Mouse (Mus musculus): ENCODE measurements around the gene Itgb4.

DNA sequence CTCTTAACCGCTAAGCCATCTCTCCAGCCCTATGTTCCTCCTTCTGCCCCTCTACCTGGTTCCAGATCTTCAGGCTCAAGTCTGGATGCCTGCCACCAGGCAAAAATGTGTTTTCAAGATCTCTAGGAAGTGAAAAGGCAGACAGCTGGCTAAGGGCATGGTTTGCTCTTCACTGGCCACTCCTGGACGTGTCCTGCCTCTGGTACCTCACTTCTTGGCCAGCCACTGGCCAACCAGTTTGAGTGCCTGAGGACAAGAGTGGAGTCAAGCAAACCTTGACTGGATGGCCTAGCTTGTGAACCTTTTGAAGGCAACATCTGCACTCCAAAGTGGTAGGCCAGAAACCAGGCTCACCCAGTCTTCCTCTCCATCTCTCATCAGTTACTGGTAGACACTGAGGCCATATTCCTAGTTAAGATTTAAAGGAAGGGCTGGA is 45.5 kb downstream of the Itgb4 start:
- no peak for TF ChIP-seq CTCF (IDR thresholded peaks at IDR 0.05; ENCODE audit: control insufficient read depth, insufficient read depth, insufficient replicate concordance, low read depth, low read length)
- TF ChIP-seq POLR2A (IDR thresholded peaks at IDR 0.05; ENCODE audit: control insufficient read depth, low read depth, low read length): no peak; the same call in 1 of the 2 replicates
